Mouse (Mus musculus) ES-E14 (cell line): ENCODE results near the gene Sfrp5. TPM values are rescaled to one million over a fixed set of nuclear protein-coding genes. Genes with fewer than 3 reads are reported as not detected.

Experiments used
- DNase-seq: peaks from one replicate; pipeline ENCODE4 v3.0.0-alpha.2; 2013; ENCODE audit warnings: low read depth, low spot score
- H3K27ac ChIP-seq: 2 replicates; pipeline ENCODE4 v1.5.1; 2012; ENCODE audit warnings: low read depth, mild to moderate bottlenecking, low read length, moderate library complexity, mixed read lengths; ENCODE audit not compliant: poor library complexity, insufficient read depth, severe bottlenecking
- H3K36me3 ChIP-seq: 2 replicates; pipeline ENCODE4 v1.6.1; 2012; ENCODE audit warnings: mild to moderate bottlenecking, low read length, moderate library complexity, mixed read lengths; ENCODE audit not compliant: control insufficient read depth, poor library complexity, insufficient read depth, severe bottlenecking
- H3K4me1 ChIP-seq, 2 experiments: fragments of 150-350 bp in 1 of 2; sonication (generic) in 1 of 2; 2 replicates each; pipeline ENCODE4 v1.6.1; 2012; ENCODE audit warnings: low read length in 2 of 2, mild to moderate bottlenecking in 1 of 2, mixed read lengths in 1 of 2; ENCODE audit not compliant: control insufficient read depth in 2 of 2, insufficient read depth in 2 of 2, poor library complexity in 1 of 2
- H3K4me3 ChIP-seq, 2 experiments: fragments of 150-350 bp in 1 of 2; sonication (generic) in 1 of 2; 2 replicates each; pipeline ENCODE4 v1.5.1; 2012; ENCODE audit warnings: low read length in 2 of 2, low read depth in 1 of 2, mild to moderate bottlenecking in 1 of 2, mixed read lengths in 1 of 2; ENCODE audit not compliant: insufficient read depth in 1 of 2, poor library complexity in 1 of 2, severe bottlenecking in 1 of 2
- H3K9ac ChIP-seq: 2 replicates; pipeline ENCODE4 v1.6.1; 2012; ENCODE audit warnings: low read depth, mild to moderate bottlenecking, low read length, mixed read lengths; ENCODE audit not compliant: poor library complexity, insufficient read depth, severe bottlenecking
- H3K9me3 ChIP-seq: fragments of 150-350 bp; sonication (generic); 2 replicates; pipeline ENCODE4 v1.6.1; 2012; ENCODE audit warnings: low read depth, mild to moderate bottlenecking, low read length; ENCODE audit not compliant: control insufficient read depth, insufficient read depth
- CHD2 ChIP-seq: IDR thresholded peaks from 2 replicates; pipeline ENCODE4 v1.6.1; 2014; ENCODE audit warnings: mild to moderate bottlenecking, low read depth, low read length, inconsistent platforms
- HCFC1 ChIP-seq: IDR thresholded peaks from 2 replicates; pipeline ENCODE4 v1.6.1; 2012; ENCODE audit warnings: low read length, inconsistent platforms, borderline replicate concordance; ENCODE audit not compliant: insufficient read depth
- MAFK ChIP-seq: IDR thresholded peaks from 2 replicates; pipeline ENCODE4 v1.6.1; 2014; ENCODE audit warnings: mild to moderate bottlenecking, low read depth, low read length, inconsistent platforms; ENCODE audit not compliant: insufficient read depth
- ZC3H11A ChIP-seq: IDR thresholded peaks from 2 replicates; pipeline ENCODE4 v1.6.1; 2012; ENCODE audit warnings: low read depth, mild to moderate bottlenecking, inconsistent platforms, low read length, borderline replicate concordance
- ZNF384 ChIP-seq: IDR thresholded peaks from 2 replicates; pipeline ENCODE4 v1.6.1; 2012; ENCODE audit warnings: low read depth, low read length, inconsistent platforms
- in situ Hi-C, 2 experiments: fragments of 600-800 bp; cut with MboI; formaldehyde crosslinking; loops; one replicate each; pipeline ENCODE4 v1.15.1; 2025; ENCODE audit warnings: low sequenced_read_pairs in 2 of 2, inconsistent platforms in 1 of 2; ENCODE audit not compliant: unreplicated experiment in 2 of 2
- total RNA-seq: library from RNA; depleted of rRNA; stranded (reverse); fragments of 300-350 nt; gene quantifications from 2 replicates; pipeline ENCODE4 v1.2.3, GENCODE M21; 2012

The Sfrp5 gene
- total RNA-seq, 1 experiment = 6.0 TPM

DNA sequence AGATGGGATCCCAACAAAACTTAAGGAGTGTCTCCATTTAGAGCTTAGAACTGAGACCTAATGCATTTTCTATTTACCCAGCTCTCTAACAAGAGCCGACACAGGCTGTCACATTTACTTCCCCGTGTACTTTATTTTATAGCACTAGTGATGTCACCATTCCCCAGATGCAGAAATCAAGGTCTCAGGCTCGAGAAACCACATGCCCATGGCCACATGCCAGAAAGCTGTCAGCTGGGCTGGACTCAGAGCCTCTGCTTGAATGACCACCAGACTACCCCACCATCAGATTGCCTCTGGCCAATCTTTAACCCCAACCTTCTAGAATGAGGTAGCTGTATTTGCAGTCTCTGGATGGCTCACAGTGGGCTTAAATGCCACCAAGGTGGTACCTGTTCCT, 41.3 kb upstream of the Sfrp5 start:
- no peaks in the 10 kb centered on the region for H3K36me3 ChIP-seq
- no peaks in the 10 kb centered on the region for H3K9me3 ChIP-seq
- DNase-seq = no peak
- in situ Hi-C loops = no loop called here
- H3K4me3 ChIP-seq = no peak overlapping the region
- no peak overlapping the region for H3K9ac ChIP-seq
- H3K4me1 ChIP-seq = no peaks in the 10 kb centered on the region
- TF ChIP-seq MAFK (no peak), HCFC1 (no peak), ZNF384 (no peak), ZC3H11A (no peak), CHD2 (no peak)
- no peak overlapping the region for H3K27ac ChIP-seq

DNA sequence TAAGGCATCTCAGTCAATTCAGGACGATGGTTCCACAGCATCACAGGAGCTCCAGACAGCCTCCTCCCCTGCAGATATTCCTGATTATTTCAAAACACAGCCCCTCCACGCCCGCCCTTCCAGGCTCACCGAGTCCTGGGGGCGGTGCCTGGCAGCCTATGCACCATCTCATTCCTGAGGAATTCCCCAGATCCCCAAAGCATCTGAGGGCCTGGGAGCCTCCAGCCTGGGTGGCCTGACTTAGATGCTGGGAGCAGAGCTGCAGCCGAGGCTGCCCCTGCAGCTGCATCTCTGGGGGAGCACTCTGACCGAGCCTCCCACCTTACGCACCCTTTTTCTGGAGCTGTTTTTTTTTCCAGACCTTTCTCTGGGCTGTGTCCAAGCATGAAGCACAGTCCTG, 38.8 kb upstream of the Sfrp5 start:
- DNase-seq = no peak
- Histone ChIP-seq H3K9ac (no peak overlapping the region), H3K36me3 (no peaks in the 10 kb centered on the region), H3K27ac (no peak overlapping the region), H3K9me3 (no peaks in the 10 kb centered on the region), H3K4me1 (no peaks in the 10 kb centered on the region), H3K4me3 (no peak overlapping the region)
- TF ChIP-seq ZNF384 (no peak), HCFC1 (no peak), CHD2 (no peak), ZC3H11A (no peak), MAFK (no peak)
- in situ Hi-C loops = no loop called here

DNA sequence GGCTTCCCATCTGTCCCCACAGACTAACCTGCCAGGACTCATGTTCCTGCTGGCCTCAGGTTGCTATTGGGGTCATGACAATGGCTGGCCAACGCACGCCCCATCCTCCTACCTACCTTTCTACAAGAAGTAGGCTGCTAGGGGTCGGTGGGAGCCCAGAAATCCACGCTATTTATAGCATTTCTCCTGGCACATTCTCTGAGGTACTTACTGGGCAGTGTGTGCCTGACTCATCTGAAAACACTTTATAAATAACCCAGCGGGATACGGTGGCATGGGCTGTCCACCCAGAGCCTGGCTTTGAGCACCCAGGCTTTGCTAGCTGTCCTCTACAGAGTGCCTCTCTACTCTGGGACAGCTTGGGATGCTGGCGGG, 36.3 kb upstream of the Sfrp5 start:
- TF ChIP-seq CHD2 (no peak), ZC3H11A (no peak), HCFC1 (no peak), MAFK (no peak), ZNF384 (no peak)
- Histone ChIP-seq H3K4me1 (no peaks in the 10 kb centered on the region), H3K4me3 (no peak overlapping the region), H3K36me3 (no peaks in the 10 kb centered on the region), H3K27ac (no peak overlapping the region), H3K9ac (no peak overlapping the region), H3K9me3 (no peaks in the 10 kb centered on the region)
- in situ Hi-C loops = no loop called here
- DNase-seq = no peak

DNA sequence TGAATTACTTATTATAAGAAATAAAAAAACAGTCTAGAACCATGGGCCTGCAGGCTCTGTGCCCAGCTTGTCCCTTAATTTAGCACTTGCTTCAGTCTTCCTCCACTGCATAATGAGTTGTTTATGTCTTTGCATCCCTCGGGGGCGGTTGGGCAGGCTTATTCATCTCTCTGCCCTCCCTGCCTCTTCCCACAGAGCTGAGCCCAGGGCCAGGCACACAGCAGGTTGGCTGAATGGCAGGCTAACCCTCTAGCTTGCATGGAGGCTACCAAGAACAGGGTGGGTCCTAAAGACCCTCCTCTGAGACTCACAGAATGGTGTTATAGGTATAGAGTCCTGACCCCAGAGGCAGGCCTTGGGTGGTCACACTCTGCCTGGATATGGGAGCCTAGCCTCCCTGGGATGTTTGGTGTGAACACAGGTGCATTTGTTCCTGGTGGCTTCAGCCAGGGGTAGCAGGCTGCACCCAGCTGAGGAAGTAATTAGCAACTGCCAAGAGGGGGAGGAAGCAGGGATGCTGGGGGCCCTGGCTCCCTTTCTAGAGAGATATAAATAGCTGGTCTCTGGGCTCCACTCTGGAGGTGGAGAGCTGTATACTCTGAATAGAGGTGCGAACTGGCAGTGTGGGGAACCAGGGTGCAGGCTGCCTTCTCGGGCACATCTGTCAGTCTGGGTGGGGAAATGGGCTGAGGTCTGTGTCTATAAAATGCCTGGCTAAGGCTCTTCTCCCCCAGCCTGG, 35.7 kb upstream of the Sfrp5 start:
- H3K4me1 ChIP-seq = no peaks in the 10 kb centered on the region
- in situ Hi-C loops = no loop called here
- H3K9ac ChIP-seq = no peak overlapping the region
- no peak overlapping the region for H3K4me3 ChIP-seq
- DNase-seq = no peak
- H3K27ac ChIP-seq = no peak overlapping the region
- H3K9me3 ChIP-seq = no peaks in the 10 kb centered on the region
- no peaks in the 10 kb centered on the region for H3K36me3 ChIP-seq
- TF ChIP-seq ZNF384 = no peak
- no peak for TF ChIP-seq ZC3H11A
- TF ChIP-seq CHD2 = no peak
- no peak for TF ChIP-seq MAFK
- TF ChIP-seq HCFC1 = no peak

DNA sequence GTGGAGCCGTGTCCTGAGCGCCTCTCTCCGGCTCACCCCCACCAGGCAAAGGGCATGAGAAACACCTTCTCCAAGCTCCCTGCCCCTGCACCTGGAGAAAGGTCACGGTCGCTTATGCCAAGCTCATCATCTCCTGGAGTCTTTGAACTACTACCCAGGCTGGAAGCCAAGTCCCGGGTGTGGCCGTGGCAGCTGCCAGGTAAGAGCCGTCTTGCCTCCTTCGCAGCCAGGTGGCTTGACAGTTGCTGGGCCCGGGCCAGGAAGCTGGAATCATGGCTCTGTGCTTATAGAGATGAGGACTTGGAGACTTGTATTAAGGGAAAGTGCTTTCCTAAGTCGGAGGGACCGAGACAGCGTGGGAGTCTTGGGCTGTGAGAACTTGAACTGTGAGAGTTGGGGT, 28.9 kb upstream of the Sfrp5 start:
- Histone ChIP-seq H3K9me3 (no peaks in the 10 kb centered on the region), H3K4me1 (peaks cover 0 to 8% of the 10 kb centered on the region in 2 experiments; a peak in 2 of 4 replicates), H3K27ac (no peak overlapping the region), H3K4me3 (no peak overlapping the region), H3K36me3 (no peaks in the 10 kb centered on the region), H3K9ac (no peak overlapping the region)
- no peak for DNase-seq
- TF ChIP-seq HCFC1 (no peak), ZC3H11A (no peak), ZNF384 (no peak), MAFK (no peak), CHD2 (no peak)
- in situ Hi-C loops = no loop called here
